Mouse (Mus musculus): ENCODE results near the gene Cacna1s. TPM values are rescaled to one million over a fixed set of nuclear protein-coding genes. Genes with fewer than 3 reads are reported as not detected.
A peak's percentile ranks its signal among the peaks of the same experiment; 100 is the strongest.

The Cacna1s gene
- polyA plus RNA-seq, 1 experiment = 3.4 TPM

- 63% methylated on average over 6 of the region's 6 CpGs for WGBS
- peaks cover 53% of the 10 kb centered on the region for H3K4me1 ChIP-seq (ENCODE audit: control insufficient read depth, insufficient read depth, insufficient read length, low read length)
- H3K36me3 ChIP-seq (ENCODE audit: control insufficient read depth, insufficient read depth, low read length) = no peaks in the 10 kb centered on the region
- TF ChIP-seq POLR2A (IDR thresholded peaks at IDR 0.05; ENCODE audit: low read depth, low read length) (no peak), CTCF (IDR thresholded peaks at IDR 0.05; ENCODE audit: extremely low read depth, insufficient read length, insufficient replicate concordance, low read depth, low read length) (no peak)
- H3K27ac ChIP-seq (ENCODE audit: insufficient read depth, low read depth, low read length) = peak overlapping the region; percentile 97
- H3K27me3 ChIP-seq (ENCODE audit: control insufficient read depth, insufficient read depth, low read length) = no peaks in the 10 kb centered on the region
- no peak overlapping the region for H3K4me3 ChIP-seq (ENCODE audit: low read depth, low read length)
Measured at GRCm38 (mm10) chr1:136135777-136136444, 83.4 kb downstream of the Cacna1s start.

- Histone ChIP-seq H3K36me3 (ENCODE audit: control insufficient read depth, insufficient read depth, low read length) (no peaks in the 10 kb centered on the region), H3K4me3 (ENCODE audit: low read depth, low read length) (peak overlapping the region; percentile 27), H3K27me3 (ENCODE audit: control insufficient read depth, insufficient read depth, low read length) (no peaks in the 10 kb centered on the region), H3K27ac (ENCODE audit: insufficient read depth, low read depth, low read length) (peak overlapping the region; percentile 97), H3K4me1 (ENCODE audit: control insufficient read depth, insufficient read depth, insufficient read length, low read length) (peaks cover 53% of the 10 kb centered on the region)
- TF ChIP-seq CTCF (IDR thresholded peaks at IDR 0.05; ENCODE audit: extremely low read depth, insufficient read length, insufficient replicate concordance, low read depth, low read length) (no peak), POLR2A (IDR thresholded peaks at IDR 0.05; ENCODE audit: low read depth, low read length) (no peak)
- WGBS = 56% methylated on average over 4 of the region's 4 CpGs
Measured at GRCm38 (mm10) chr1:136136547-136136946, 84.0 kb downstream of the Cacna1s start.

GRCm38 (mm10) chr1:136137071-136137531, 84.6 kb downstream of the Cacna1s start:
- peak overlapping the region; percentile 97 for H3K27ac ChIP-seq (ENCODE audit: insufficient read depth, low read depth, low read length)
- H3K4me1 ChIP-seq (ENCODE audit: control insufficient read depth, insufficient read depth, insufficient read length, low read length) = peaks cover 53% of the 10 kb centered on the region
- H3K4me3 ChIP-seq (ENCODE audit: low read depth, low read length) = peak overlapping the region; percentile 27
- H3K27me3 ChIP-seq (ENCODE audit: control insufficient read depth, insufficient read depth, low read length) = no peaks in the 10 kb centered on the region
- peak; percentile 35; the same call in 1 of the 2 replicates for TF ChIP-seq POLR2A (IDR thresholded peaks at IDR 0.05; ENCODE audit: low read depth, low read length)
- no peak for TF ChIP-seq CTCF (IDR thresholded peaks at IDR 0.05; ENCODE audit: extremely low read depth, insufficient read length, insufficient replicate concordance, low read depth, low read length)
- H3K36me3 ChIP-seq (ENCODE audit: control insufficient read depth, insufficient read depth, low read length) = no peaks in the 10 kb centered on the region
- 10% methylated on average over 7 of the region's 7 CpGs for WGBS

- TF ChIP-seq POLR2A (IDR thresholded peaks at IDR 0.05; ENCODE audit: low read depth, low read length) (no peak), CTCF (IDR thresholded peaks at IDR 0.05; ENCODE audit: extremely low read depth, insufficient read length, insufficient replicate concordance, low read depth, low read length) (no peak)
- H3K4me3 ChIP-seq (ENCODE audit: low read depth, low read length) = no peak overlapping the region
- H3K4me1 ChIP-seq (ENCODE audit: control insufficient read depth, insufficient read depth, insufficient read length, low read length) = peaks cover 53% of the 10 kb centered on the region
- no peaks in the 10 kb centered on the region for H3K36me3 ChIP-seq (ENCODE audit: control insufficient read depth, insufficient read depth, low read length)
- 0% methylated on average over 4 of the region's 4 CpGs for WGBS
- no peaks in the 10 kb centered on the region for H3K27me3 ChIP-seq (ENCODE audit: control insufficient read depth, insufficient read depth, low read length)
- H3K27ac ChIP-seq (ENCODE audit: insufficient read depth, low read depth, low read length) = peak overlapping the region; percentile 97
Measured at GRCm38 (mm10) chr1:136137575-136137974, 85.0 kb downstream of the Cacna1s start.

GRCm38 (mm10) chr1:136138191-136138830, 85.8 kb downstream of the Cacna1s start:
- H3K27ac ChIP-seq (ENCODE audit: insufficient read depth, low read depth, low read length) = peak overlapping the region; percentile 69

GRCm38 (mm10) chr1:136139990-136140640, 87.6 kb downstream of the Cacna1s start:
- peak; percentile 38; the same call in 1 of the 2 replicates for TF ChIP-seq POLR2A (IDR thresholded peaks at IDR 0.05; ENCODE audit: low read depth, low read length)
- TF ChIP-seq CTCF (IDR thresholded peaks at IDR 0.05; ENCODE audit: extremely low read depth, insufficient read length, insufficient replicate concordance, low read depth, low read length) = no peak
- no peaks in the 10 kb centered on the region for H3K27me3 ChIP-seq (ENCODE audit: control insufficient read depth, insufficient read depth, low read length)
- H3K4me1 ChIP-seq (ENCODE audit: control insufficient read depth, insufficient read depth, insufficient read length, low read length) = peaks cover 32% of the 10 kb centered on the region
- peak overlapping the region; percentile 84 for H3K27ac ChIP-seq (ENCODE audit: insufficient read depth, low read depth, low read length)
- peak overlapping the region; percentile 62 for H3K4me3 ChIP-seq (ENCODE audit: low read depth, low read length)
- 2% methylated on average over 32 of the region's 32 CpGs for WGBS
- H3K36me3 ChIP-seq (ENCODE audit: control insufficient read depth, insufficient read depth, low read length) = 0 out of 2 replicates have a peak, but pooled peaks cover 2% of the 10 kb centered on the region

More at GRCm38 (mm10) chr1:136138191-136138830, 85.8 kb downstream of the Cacna1s start:
- H3K4me3 ChIP-seq (ENCODE audit: low read depth, low read length) = no peak overlapping the region
- TF ChIP-seq POLR2A (IDR thresholded peaks at IDR 0.05; ENCODE audit: low read depth, low read length) (no peak), CTCF (IDR thresholded peaks at IDR 0.05; ENCODE audit: extremely low read depth, insufficient read length, insufficient replicate concordance, low read depth, low read length) (no peak)
- peaks cover 47% of the 10 kb centered on the region for H3K4me1 ChIP-seq (ENCODE audit: control insufficient read depth, insufficient read depth, insufficient read length, low read length)
- no peaks in the 10 kb centered on the region for H3K36me3 ChIP-seq (ENCODE audit: control insufficient read depth, insufficient read depth, low read length)
- no peaks in the 10 kb centered on the region for H3K27me3 ChIP-seq (ENCODE audit: control insufficient read depth, insufficient read depth, low read length)
- WGBS = 33% methylated on average over 10 of the region's 10 CpGs

All from small intestine, adult 2 months (tissue).